Mouse (Mus musculus): ENCODE data around the gene Polr2h. TPM values are rescaled to one million over a fixed set of nuclear protein-coding genes. Genes with fewer than 3 reads are reported as not detected.
A peak's percentile ranks its signal among the peaks of the same experiment; 100 is the strongest.

Polr2h gene
- polyA plus RNA-seq, 1 experiment from 2014 or later = 119 TPM

GRCm38 (mm10) chr16:20761681-20762080 lies 44.2 kb downstream of the Polr2h start:
- no peak overlapping the region for H3K9ac ChIP-seq (ENCODE audit: low read length)
- no peaks in the 10 kb centered on the region for H3K27me3 ChIP-seq (ENCODE audit: control insufficient read depth, insufficient read depth, low read length)
- no peak overlapping the region for H3K4me2 ChIP-seq
- no peaks in the 10 kb centered on the region for H3K9me3 ChIP-seq (ENCODE audit: control insufficient read depth, low read length)
- no peak overlapping the region for H3K27ac ChIP-seq (ENCODE audit: low read depth, low read length)
- DNase-seq (ENCODE audit: low spot score, missing footprints) (no peak), ATAC-seq (ENCODE audit: low FRiP score) (no peak)
- H3K36me3 ChIP-seq (ENCODE audit: control insufficient read depth, insufficient read depth, low read length) = no peaks in the 10 kb centered on the region
- H3K4me1 ChIP-seq (ENCODE audit: control insufficient read depth, insufficient read depth, low read length) = no peaks in the 10 kb centered on the region
- no peak overlapping the region for H3K4me3 ChIP-seq (ENCODE audit: low read depth, low read length)
- 14% methylated on average over 3 of the region's 3 CpGs for WGBS

GRCm38 (mm10) chr16:20765244-20765643 lies 47.8 kb downstream of the Polr2h start:
- WGBS = 49% methylated on average over 9 of the region's 9 CpGs
- no peaks in the 10 kb centered on the region for H3K27me3 ChIP-seq (ENCODE audit: control insufficient read depth, insufficient read depth, low read length)
- ATAC-seq (ENCODE audit: low FRiP score) (no peak), DNase-seq (ENCODE audit: low spot score, missing footprints) (peak; percentile 89)
- no peak overlapping the region for H3K4me2 ChIP-seq
- H3K4me3 ChIP-seq (ENCODE audit: low read depth, low read length) = no peak overlapping the region
- no peak overlapping the region for H3K9ac ChIP-seq (ENCODE audit: low read length)
- H3K36me3 ChIP-seq (ENCODE audit: control insufficient read depth, insufficient read depth, low read length) = no peaks in the 10 kb centered on the region
- H3K27ac ChIP-seq (ENCODE audit: low read depth, low read length) = no peak overlapping the region
- no peaks in the 10 kb centered on the region for H3K9me3 ChIP-seq (ENCODE audit: control insufficient read depth, low read length)
- no peaks in the 10 kb centered on the region for H3K4me1 ChIP-seq (ENCODE audit: control insufficient read depth, insufficient read depth, low read length)

Other genes with a start within 250 kb of the Polr2h start
- 141 and 148 TPM in 2 replicates for gene Eif2b5, start 218.8 kb upstream of the Polr2h start, polyA plus RNA-seq (2014; fragmentation: Nextera tagmentation; extraction: Ambion mirVana)
- gene Dvl3, start 200.7 kb upstream of the Polr2h start, polyA plus RNA-seq (2014; fragmentation: Nextera tagmentation; extraction: Ambion mirVana) = 47.7 and 49.6 TPM in 2 replicates
- 867 and 919 TPM in 2 replicates for gene Ap2m1, start 182.2 kb upstream of the Polr2h start, polyA plus RNA-seq (2014; fragmentation: Nextera tagmentation; extraction: Ambion mirVana)
- 62.2 and 64.4 TPM in 2 replicates for gene Abcf3, start 169.1 kb upstream of the Polr2h start, polyA plus RNA-seq (2014; fragmentation: Nextera tagmentation; extraction: Ambion mirVana)
- 1.6 and 2.5 TPM in 2 replicates for gene Vwa5b2, start 128.2 kb upstream of the Polr2h start, polyA plus RNA-seq (2014; fragmentation: Nextera tagmentation; extraction: Ambion mirVana)
- gene Eef1akmt4, start 106.1 kb upstream of the Polr2h start, polyA plus RNA-seq (2014; fragmentation: Nextera tagmentation; extraction: Ambion mirVana) = 25.6 and 26.6 TPM in 2 replicates
- 0.50 TPM in 1 of 2 replicates, not detected in the other for gene Gm49333, start 106.1 kb upstream of the Polr2h start, polyA plus RNA-seq (2014; fragmentation: Nextera tagmentation; extraction: Ambion mirVana)
- gene Alg3, start 105.9 kb upstream of the Polr2h start, polyA plus RNA-seq (2014; fragmentation: Nextera tagmentation; extraction: Ambion mirVana) = 54.6 and 55.1 TPM in 2 replicates
- 4.9 and 5.2 TPM in 2 replicates for gene Camk2n2, start 96.4 kb upstream of the Polr2h start, polyA plus RNA-seq (2014; fragmentation: Nextera tagmentation; extraction: Ambion mirVana)
- 2.5 and 4.0 TPM in 2 replicates for gene Ece2, start 87.8 kb upstream of the Polr2h start, polyA plus RNA-seq (2014; fragmentation: Nextera tagmentation; extraction: Ambion mirVana)
- gene Psmd2, start 66.0 kb upstream of the Polr2h start, polyA plus RNA-seq (2014; fragmentation: Nextera tagmentation; extraction: Ambion mirVana) = 474 and 502 TPM in 2 replicates
- 132 and 142 TPM in 2 replicates for gene Eif4g1, start 49.4 kb upstream of the Polr2h start, polyA plus RNA-seq (2014; fragmentation: Nextera tagmentation; extraction: Ambion mirVana)
- 8.8 and 12.5 TPM in 2 replicates for gene Fam131a, start 24.4 kb upstream of the Polr2h start, polyA plus RNA-seq (2014; fragmentation: Nextera tagmentation; extraction: Ambion mirVana)
- 15.1 and 16.0 TPM in 2 replicates for gene Clcn2, start 81 bp downstream of the Polr2h start, polyA plus RNA-seq (2014; fragmentation: Nextera tagmentation; extraction: Ambion mirVana)
- 2.6 and 2.7 TPM in 2 replicates for gene Chrd, start 15.5 kb downstream of the Polr2h start, polyA plus RNA-seq (2014; fragmentation: Nextera tagmentation; extraction: Ambion mirVana)
- gene Thpo, start 16.8 kb downstream of the Polr2h start, polyA plus RNA-seq (2014; fragmentation: Nextera tagmentation; extraction: Ambion mirVana) = 0.37 and 0.71 TPM in 2 replicates